Mouse (Mus musculus): ENCODE measurements at regions not wholly inside any gene's neighbourhood (a gene's known extent, or its start where the extent isn't known, plus 50 kb on each side); places are given as distances from the start of the nearest gene placed in this dataset.

DNA sequence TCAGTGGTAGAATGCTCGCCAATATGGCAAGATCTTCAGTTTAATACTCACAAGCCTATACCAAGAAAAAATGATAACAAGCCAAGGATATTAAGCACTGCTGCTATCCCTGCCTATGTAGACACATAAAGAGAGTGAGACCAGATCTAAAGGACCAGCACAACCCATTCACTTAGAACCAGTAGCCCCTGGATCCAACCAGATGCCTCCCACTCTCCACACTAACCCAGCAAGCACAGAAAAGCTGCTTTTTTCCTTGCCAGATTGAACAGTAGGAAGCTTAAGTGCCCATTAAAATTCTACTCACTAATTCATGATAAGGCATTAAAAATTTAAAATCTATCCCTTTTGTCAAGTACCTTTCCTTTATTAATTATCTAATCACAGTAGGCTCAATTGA, 52.6 kb upstream of the Fam84a start:
- H3K4me1 ChIP-seq (ENCODE audit: control insufficient read depth, insufficient read depth, low read length), result no peaks in the 10 kb centered on the region
- H3K27ac ChIP-seq (ENCODE audit: control insufficient read depth, insufficient read depth, low read depth, low read length), result no peak overlapping the region
- H3K27me3 ChIP-seq (ENCODE audit: control insufficient read depth, insufficient read depth, low read length), result no peaks in the 10 kb centered on the region
- TF ChIP-seq POLR2A (IDR thresholded peaks at IDR 0.05; ENCODE audit: control insufficient read depth, low read depth, low read length) (no peak), CTCF (IDR thresholded peaks at IDR 0.05; ENCODE audit: control insufficient read depth, insufficient read depth, insufficient replicate concordance, low read depth, low read length) (no peak)
- no peak overlapping the region for H3K4me3 ChIP-seq (ENCODE audit: control insufficient read depth, low read depth, low read length)
- no peaks in the 10 kb centered on the region for H3K36me3 ChIP-seq (ENCODE audit: control insufficient read depth, insufficient read depth, low read length)

All from testis, adult 2 months (tissue).